Mouse (Mus musculus) C2C12 (cell line): ENCODE measurements around the gene Tnfrsf21.

Experiments
- CEBPB ChIP-seq: IDR thresholded peaks from one replicate; pipeline ENCODE4 v1.6.1; 2011; ENCODE audit warnings: low read depth, mild to moderate bottlenecking, control low read depth, moderate library complexity
- CTCF ChIP-seq: IDR thresholded peaks from one replicate; pipeline ENCODE4 v1.5.1; 2011; ENCODE audit not compliant: control insufficient read depth, insufficient read depth, insufficient read length
- USF1 ChIP-seq: IDR thresholded peaks from one replicate; pipeline ENCODE4 v1.6.1; 2011; ENCODE audit warnings: low read depth, mild to moderate bottlenecking, control low read depth, moderate library complexity

DNA sequence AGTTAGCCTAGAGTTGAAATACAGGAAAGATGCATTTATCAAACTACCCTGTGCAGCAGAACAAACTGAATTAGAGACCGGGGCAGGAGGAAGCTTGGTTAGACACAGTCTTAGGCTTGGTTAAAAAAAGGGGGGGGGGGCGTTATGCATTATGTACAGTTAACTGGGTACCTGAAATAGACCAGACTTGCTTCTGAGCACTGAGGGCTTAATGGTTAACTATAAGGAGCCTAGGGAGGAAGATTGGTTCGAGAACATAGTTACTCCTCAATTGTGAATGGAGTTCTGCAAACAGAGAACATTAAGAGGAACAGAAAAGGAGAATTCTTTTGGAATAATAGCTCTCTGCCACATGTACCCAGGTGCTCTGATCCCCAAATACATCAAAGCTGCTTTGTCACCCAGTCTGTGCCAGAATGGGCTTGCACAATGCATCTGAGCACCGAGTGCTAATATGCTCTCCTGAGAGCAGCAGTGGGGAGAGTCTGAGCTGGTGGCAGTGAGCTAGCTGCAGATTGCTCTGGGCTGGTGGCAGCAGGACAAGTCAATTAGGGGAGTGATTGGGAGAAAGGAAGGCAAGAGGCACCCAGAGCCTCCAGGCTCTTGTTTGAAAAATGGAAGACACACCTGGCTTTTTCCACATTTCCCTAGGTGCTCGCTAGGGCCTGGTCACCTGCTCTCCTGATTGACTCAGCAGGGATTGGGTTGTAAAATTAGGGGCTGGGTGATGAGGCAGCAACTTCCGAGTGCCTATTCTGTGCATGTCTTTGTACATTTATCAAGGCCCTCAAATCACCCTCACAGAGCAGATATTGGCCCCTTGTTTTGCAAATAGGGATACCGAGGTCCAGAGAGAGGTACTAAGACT is 119.3 kb downstream of the Tnfrsf21 start:
- no peak for TF ChIP-seq USF1
- no peak for TF ChIP-seq CTCF
- TF ChIP-seq CEBPB = no peak
